Comparison of ENCODE assay signal across 13 mouse cellular contexts in genomic region chr15:81891822-81892580, GRCm38 (mm10). TPM values are rescaled to one million over a fixed set of nuclear protein-coding genes. Genes with fewer than 3 reads are reported as not detected.
DNase-seq lines count a peak whose midpoint lies in the region; ATAC-seq and TF ChIP-seq lines count a peak whose summit lies in the region.
"Had no signal": no experiment of that assay in that cellular context is flagged by ENCODE, and none has a peak within 500 bp of the region (broad histone marks: within the 10 kb centered on the region; RNA-seq: fewer than 3 reads in every experiment).

No protein-coding gene starts in this region.

- H3K79me2 ChIP-seq in heart, adult 2 months (replicated peaks; ENCODE audit: control insufficient read depth, insufficient read depth, low read length): peaks cover 3% of the 10 kb centered on the region; the same call in 1 of the 2 replicates

- no peaks in the 10 kb centered on the region for H3K27me3 ChIP-seq in heart, adult 2 months (ENCODE audit: control insufficient read depth, insufficient read depth, low read length)
- no peaks in the 10 kb centered on the region for H3K27me3 ChIP-seq in liver, embryonic 12.5 days (replicated peaks)
- H3K27me3 ChIP-seq in forebrain, embryonic 12.5 days: no peaks in the 10 kb centered on the region
- H3K27me3 ChIP-seq: midbrain, embryonic 15.5 days had no signal

- no peak overlapping the region for H3K4me3 ChIP-seq in heart, adult 2 months
- H3K4me3 ChIP-seq in liver, embryonic 12.5 days: peak overlapping the region; percentile 16; the same call in 1 of the 2 replicates
- no peak overlapping the region for H3K4me3 ChIP-seq in forebrain, embryonic 12.5 days (replicated peaks)
- H3K4me3 ChIP-seq: midbrain, embryonic 15.5 days had no signal

- DNase-seq in heart, adult 2 months: no peak
- DNase-seq in heart, postnatal 14 days: no peak
- DNase-seq in 416B (ENCODE audit: low read depth) (peak; percentile 58), ZHBTc4 (ENCODE audit: low read depth, low spot score) (peak; percentile 74)
- DNase-seq in thymus, adult 18-20 months: no peak
- DNase-seq: cerebellum, adult 11-12 months; kidney, adult 18-20 months; lung, adult 18-20 months; thymus, postnatal 36 days had no signal

- TF ChIP-seq CTCF in heart, adult 2 months (IDR thresholded peaks at IDR 0.05): no peak

- no peak overlapping the region for H3K9ac ChIP-seq in heart, adult 2 months (ENCODE audit: low read depth, low read length)
- H3K9ac ChIP-seq in liver, embryonic 12.5 days: peak overlapping the region; percentile 51; the same call in 1 of the 2 replicates
- no peak overlapping the region for H3K9ac ChIP-seq in forebrain, embryonic 12.5 days
- H3K9ac ChIP-seq: midbrain, embryonic 15.5 days had no signal

- WGBS in heart, adult 2 months: 80% methylated on average over 8 of the region's 8 CpGs
- WGBS in liver, embryonic 12.5 days (ENCODE audit: insufficient replicate concordance): 55% methylated on average over 8 of the region's 8 CpGs
- 94% methylated on average over 8 of the region's 8 CpGs for whole genome bisulfite sequencing in forebrain, embryonic 12.5 days

- H3K9me3 ChIP-seq in liver, embryonic 12.5 days (replicated peaks): no peaks in the 10 kb centered on the region
- H3K9me3 ChIP-seq in forebrain, embryonic 12.5 days: no peaks in the 10 kb centered on the region
- H3K9me3 ChIP-seq: midbrain, embryonic 15.5 days had no signal

- H3K36me3 ChIP-seq in heart, adult 2 months (ENCODE audit: control insufficient read depth, insufficient read depth, low read length): peaks cover 37% of the 10 kb centered on the region
- H3K36me3 ChIP-seq in liver, embryonic 12.5 days: peaks cover 91% of the 10 kb centered on the region
- peaks cover 76% of the 10 kb centered on the region for H3K36me3 ChIP-seq in forebrain, embryonic 12.5 days (replicated peaks)

- peaks cover 6% of the 10 kb centered on the region for H3K4me1 ChIP-seq in heart, adult 2 months (ENCODE audit: control insufficient read depth, insufficient read depth, low read length)
- peaks cover 42% of the 10 kb centered on the region for H3K4me1 ChIP-seq in liver, embryonic 12.5 days
- no peaks in the 10 kb centered on the region for H3K4me1 ChIP-seq in forebrain, embryonic 12.5 days
- H3K4me1 ChIP-seq: midbrain, embryonic 15.5 days had no signal

- H3K27ac ChIP-seq in heart, adult 2 months: peak overlapping the region; percentile 23
- H3K27ac ChIP-seq in liver, embryonic 12.5 days: peak overlapping the region; percentile 96
- no peak overlapping the region for H3K27ac ChIP-seq in forebrain, embryonic 12.5 days
- H3K27ac ChIP-seq: midbrain, embryonic 15.5 days had no signal

- ATAC-seq in liver, embryonic 12.5 days: peak; percentile 93
- no peak for ATAC-seq in activated CD4-positive, CD25-positive, alpha-beta regulatory T cell, adult 4 months
- ATAC-seq in forebrain, embryonic 12.5 days (ENCODE audit: low FRiP score): no peak
- ATAC-seq: midbrain, embryonic 15.5 days had no signal

- intact Hi-C loops in heart, adult 2 months (cut with DNase I): no loop called here
- intact Hi-C loops in heart, postnatal 14 days (cut with DNase I): no loop called here

- no peak for TF ChIP-seq POLR2A in heart, adult 2 months (IDR thresholded peaks at IDR 0.05; ENCODE audit: insufficient read depth, low read depth, low read length)

- peak overlapping the region; percentile 53 for H3K4me2 ChIP-seq in liver, embryonic 12.5 days
- H3K4me2 ChIP-seq in forebrain, embryonic 12.5 days: no peak overlapping the region
- H3K4me2 ChIP-seq: midbrain, embryonic 15.5 days had no signal

- no peak for TF ChIP-seq EP300 in heart, adult 2 months (IDR thresholded peaks at IDR 0.05; ENCODE audit: insufficient read depth, low read depth, low read length)

RNA-seq across cellular contexts. Expression of gene Aco2, which starts 19.9 kb away (rescaled TPM):
- 1,000 to 10,000 TPM; 1,810 to 2,215 TPM for total RNA-seq in heart, adult 2 months (2021)
- polyA plus RNA-seq in heart, adult 2 months (2012; rRNA removed): 2,076 and 2,628 TPM in 2 replicates
- 1,000 to 10,000 TPM; 2,092 to 2,100 TPM for total RNA-seq in heart, postnatal 14 days (2021)
- 131 and 132 TPM in 2 replicates for polyA plus RNA-seq in liver, embryonic 12.5 days (2016; fragmentation: Nextera tagmentation; extraction: Ambion mirVana)
- 100 to 1,000 TPM in 1 of 2 experiments, 10 to 100 TPM in 1; 84.4 to 105 TPM for polyA plus RNA-seq in activated CD4-positive, CD25-positive, alpha-beta regulatory T cell, adult 4 months (2017; shearing (Covaris generic))
- 184 and 185 TPM in 2 replicates for polyA plus RNA-seq in forebrain, embryonic 12.5 days (2016; fragmentation: Nextera tagmentation; extraction: Ambion mirVana)

RNA-seq across cellular contexts. Expression of gene Phf5a, which starts 20.3 kb away (rescaled TPM):
- 10 to 100 TPM; 30.2 to 36.5 TPM for total RNA-seq in heart, adult 2 months (2021)
- polyA plus RNA-seq in heart, adult 2 months (2012; rRNA removed): 30.2 and 39.1 TPM in 2 replicates
- 10 to 100 TPM; 41.4 to 44.2 TPM for total RNA-seq in heart, postnatal 14 days (2021)
- polyA plus RNA-seq in liver, embryonic 12.5 days (2016; fragmentation: Nextera tagmentation; extraction: Ambion mirVana): 140 and 145 TPM in 2 replicates
- 100 to 1,000 TPM in 1 of 2 experiments, 10 to 100 TPM in 1; 91.8 to 102 TPM for polyA plus RNA-seq in activated CD4-positive, CD25-positive, alpha-beta regulatory T cell, adult 4 months (2017; shearing (Covaris generic))
- polyA plus RNA-seq in forebrain, embryonic 12.5 days (2016; fragmentation: Nextera tagmentation; extraction: Ambion mirVana): 138 and 140 TPM in 2 replicates

RNA-seq across cellular contexts. Expression of gene Tob2, which starts 33.4 kb away (rescaled TPM):
- total RNA-seq in heart, adult 2 months (2021): 100 to 1,000 TPM; 101 to 114 TPM
- 39.4 and 49.7 TPM in 2 replicates for polyA plus RNA-seq in heart, adult 2 months (2012; rRNA removed)
- total RNA-seq in heart, postnatal 14 days (2021): 100 to 1,000 TPM; 119 to 131 TPM
- 12.8 and 14.5 TPM in 2 replicates for polyA plus RNA-seq in liver, embryonic 12.5 days (2016; fragmentation: Nextera tagmentation; extraction: Ambion mirVana)
- polyA plus RNA-seq in activated CD4-positive, CD25-positive, alpha-beta regulatory T cell, adult 4 months (2017; shearing (Covaris generic)): 10 to 100 TPM; 25.8 to 45.6 TPM
- polyA plus RNA-seq in forebrain, embryonic 12.5 days (2016; fragmentation: Nextera tagmentation; extraction: Ambion mirVana): 24.4 and 24.8 TPM in 2 replicates

RNA-seq across cellular contexts. Expression of gene Polr3h, which starts 34.0 kb away (rescaled TPM):
- 1 to 10 TPM; 5.9 to 8.1 TPM for total RNA-seq in heart, adult 2 months (2021)
- 7.2 and 10.2 TPM in 2 replicates for polyA plus RNA-seq in heart, adult 2 months (2012; rRNA removed)
- total RNA-seq in heart, postnatal 14 days (2021): 1 to 10 TPM; 7.5 to 7.9 TPM
- 87.2 and 96.3 TPM in 2 replicates for polyA plus RNA-seq in liver, embryonic 12.5 days (2016; fragmentation: Nextera tagmentation; extraction: Ambion mirVana)
- 10 to 100 TPM; 21.1 to 31.2 TPM for polyA plus RNA-seq in activated CD4-positive, CD25-positive, alpha-beta regulatory T cell, adult 4 months (2017; shearing (Covaris generic))
- polyA plus RNA-seq in forebrain, embryonic 12.5 days (2016; fragmentation: Nextera tagmentation; extraction: Ambion mirVana): 69.8 and 75.6 TPM in 2 replicates

RNA-seq across cellular contexts. Expression of gene Csdc2, which starts 44.6 kb away (rescaled TPM):
- total RNA-seq in heart, adult 2 months (2021): 10 to 100 TPM; 66.1 to 92.7 TPM
- polyA plus RNA-seq in heart, adult 2 months (2012; rRNA removed): 85.7 and 111 TPM in 2 replicates
- total RNA-seq in heart, postnatal 14 days (2021): 10 to 100 TPM; 39.6 to 60.9 TPM
- 1.8 and 2.5 TPM in 2 replicates for polyA plus RNA-seq in liver, embryonic 12.5 days (2016; fragmentation: Nextera tagmentation; extraction: Ambion mirVana)
- polyA plus RNA-seq in activated CD4-positive, CD25-positive, alpha-beta regulatory T cell, adult 4 months (2017; shearing (Covaris generic)): not detected
- 35.8 and 39.9 TPM in 2 replicates for polyA plus RNA-seq in forebrain, embryonic 12.5 days (2016; fragmentation: Nextera tagmentation; extraction: Ambion mirVana)

Comparison
In these comparisons a context has a peak if more than half of its experiments do, and no peak if none do; other contexts are left out.
1. DNase-seq: peak in 416B (single experiment) and ZHBTc4 (single experiment); none in heart, adult 2 months (0 of 2), heart, postnatal 14 days (0 of 2) and thymus, adult 18-20 months (0 of 2).
2. RNA of gene Aco2, which starts 19.9 kb away (polyA plus RNA-seq): 2,076 to 2,628 TPM in heart, adult 2 months; 184 to 185 TPM in forebrain, embryonic 12.5 days, 131 to 132 TPM in liver, embryonic 12.5 days and 84.4 to 105 TPM in activated CD4-positive, CD25-positive, alpha-beta regulatory T cell, adult 4 months; every median in the first group is over 10 times any median in the second.